Mouse (Mus musculus) retina, embryonic 14.5 days (tissue): ENCODE measurements around the gene Rnps1.
"Not testable (repeated sequence)": the region's sequence is repeated elsewhere in the genome, so short reads cannot be mapped to it uniquely, and the experiment has no call there.

Experiments used
- DNase-seq: peaks from one replicate; pipeline ENCODE4 v3.0.0-alpha.2; 2015; ENCODE audit warnings: low spot score

Gene Rnps1

GRCm38 (mm10) chr17:24429201-24429983 lies 15.0 kb downstream of the Rnps1 start:
- no peak for DNase-seq

- DNase-seq: peak; percentile 83
These were observed 22.7 kb downstream of the Rnps1 start for GRCm38 (mm10) chr17:24437016-24437415.

DNA sequence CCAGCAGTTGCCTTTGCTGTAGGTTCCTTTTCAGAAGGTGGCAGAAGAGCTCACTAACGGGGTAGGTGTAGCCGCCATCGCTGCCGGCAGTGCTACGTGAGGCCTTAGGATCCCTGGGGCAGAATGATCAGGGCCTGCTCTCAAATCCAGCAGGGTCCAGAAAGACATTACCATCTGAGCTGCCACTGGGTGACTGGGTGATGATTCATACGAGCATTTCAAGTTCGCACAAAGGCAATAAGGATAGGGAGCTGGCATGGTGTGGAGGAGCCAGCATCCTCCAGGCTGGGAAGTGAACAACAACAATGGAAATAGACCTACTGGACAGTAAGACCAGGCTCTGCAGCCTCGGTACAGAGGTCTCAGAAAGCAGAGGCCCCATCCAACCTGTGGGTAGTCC lies 26.0 kb downstream of the Rnps1 start:
- DNase-seq: no peak

GRCm38 (mm10) chr17:24441148-24441547 lies 26.8 kb downstream of the Rnps1 start:
- peak; percentile 37 for DNase-seq

GRCm38 (mm10) chr17:24442107-24442506 lies 27.7 kb downstream of the Rnps1 start:
- no peak for DNase-seq

GRCm38 (mm10) chr17:24442632-24443155 lies 28.3 kb downstream of the Rnps1 start, which contains the start of gene Dnase1l2:
Gene Dnase1l2, minus strand, starts transcription at chr17:24443105.
- no peak for DNase-seq

- DNase-seq: no peak
These were observed 29.0 kb downstream of the Rnps1 start for GRCm38 (mm10) chr17:24443409-24443808.

- DNase-seq: no peak
These were observed 32.2 kb downstream of the Rnps1 start for GRCm38 (mm10) chr17:24446590-24446989.

- no peak for DNase-seq
These were observed 35.1 kb downstream of the Rnps1 start for GRCm38 (mm10) chr17:24449507-24449906.

- DNase-seq: no peak
These were observed 36.9 kb downstream of the Rnps1 start for GRCm38 (mm10) chr17:24451220-24451619.

DNA sequence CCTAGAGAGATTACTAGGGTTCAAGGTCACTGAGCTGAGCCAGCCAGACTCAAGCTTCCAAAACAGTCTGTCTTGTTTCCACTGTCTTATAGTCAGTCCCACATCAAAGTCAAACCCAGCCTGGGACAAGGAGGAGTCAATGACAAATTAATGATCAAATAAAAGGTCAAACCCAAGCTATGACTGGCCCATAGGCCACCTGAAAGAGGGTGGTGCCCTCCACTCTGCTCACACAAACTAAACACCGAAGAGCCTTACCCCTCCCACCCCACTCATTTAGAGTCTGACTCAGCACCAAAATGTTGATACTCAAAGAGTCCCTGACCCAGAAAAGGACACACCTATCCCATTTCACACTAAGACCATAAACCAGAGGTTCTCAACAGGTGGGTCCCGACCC lies 39.0 kb downstream of the Rnps1 start:
- DNase-seq: no peak

GRCm38 (mm10) chr17:24454218-24454755 lies 39.9 kb downstream of the Rnps1 start:
- no peak for DNase-seq

GRCm38 (mm10) chr17:24454756-24455522 lies 40.6 kb downstream of the Rnps1 start:
- peak; percentile 99 for DNase-seq

DNA sequence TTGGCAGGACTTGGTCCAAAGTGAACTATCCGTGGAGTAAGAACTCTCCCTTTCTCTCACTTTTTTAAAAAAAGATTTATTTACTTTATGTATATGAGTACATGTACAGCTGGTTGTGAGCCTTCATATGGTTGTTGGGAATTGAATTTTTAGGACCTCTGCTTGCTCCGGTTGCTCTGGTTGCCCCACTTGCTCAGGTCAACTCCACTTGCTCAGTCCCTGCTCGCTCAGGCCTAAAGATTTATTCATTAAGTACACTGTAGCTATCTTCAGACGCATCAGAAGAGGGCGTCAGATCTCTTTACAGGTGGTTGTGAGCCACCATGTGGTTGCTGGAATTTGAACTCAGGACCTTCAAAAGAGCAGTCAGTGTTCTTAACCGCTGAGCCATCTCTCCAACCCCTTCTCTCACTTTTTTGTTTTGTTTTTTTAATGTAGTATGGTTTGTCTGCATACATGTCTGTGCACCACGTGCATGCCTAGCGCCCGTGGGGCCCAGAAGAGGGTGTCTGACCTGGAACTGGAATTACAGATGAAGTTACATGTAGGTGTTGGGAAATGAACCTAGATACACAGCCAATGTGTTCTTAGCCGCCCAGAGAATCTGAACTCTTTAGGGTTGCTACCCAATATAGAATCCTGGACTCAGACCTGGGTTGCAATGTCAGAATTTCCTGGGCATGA lies 41.3 kb downstream of the Rnps1 start:
- DNase-seq: not testable (repeated sequence)

GRCm38 (mm10) chr17:24461580-24461979 lies 47.2 kb downstream of the Rnps1 start:
- DNase-seq: peak; percentile 78

DNA sequence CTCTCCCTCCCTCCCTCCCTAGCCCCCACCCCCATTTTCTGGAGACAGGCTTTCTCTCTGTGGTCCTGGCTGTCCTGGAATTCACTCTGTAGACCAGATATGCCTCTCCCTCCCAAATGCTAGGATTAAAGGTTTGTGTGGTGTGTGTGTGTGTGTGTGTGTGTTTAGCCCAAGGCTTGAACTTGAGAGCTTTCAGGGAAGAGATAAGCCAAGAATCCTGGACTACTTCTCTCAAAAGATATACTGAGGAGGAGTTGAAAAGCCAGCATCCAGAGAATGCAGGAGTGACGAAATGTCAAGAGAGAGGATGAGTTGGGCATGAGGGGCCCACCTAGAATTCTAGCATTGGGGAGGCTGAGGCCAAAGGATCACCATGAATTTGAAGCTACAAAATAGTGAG lies 48.6 kb downstream of the Rnps1 start:
- DNase-seq: no peak

DNA sequence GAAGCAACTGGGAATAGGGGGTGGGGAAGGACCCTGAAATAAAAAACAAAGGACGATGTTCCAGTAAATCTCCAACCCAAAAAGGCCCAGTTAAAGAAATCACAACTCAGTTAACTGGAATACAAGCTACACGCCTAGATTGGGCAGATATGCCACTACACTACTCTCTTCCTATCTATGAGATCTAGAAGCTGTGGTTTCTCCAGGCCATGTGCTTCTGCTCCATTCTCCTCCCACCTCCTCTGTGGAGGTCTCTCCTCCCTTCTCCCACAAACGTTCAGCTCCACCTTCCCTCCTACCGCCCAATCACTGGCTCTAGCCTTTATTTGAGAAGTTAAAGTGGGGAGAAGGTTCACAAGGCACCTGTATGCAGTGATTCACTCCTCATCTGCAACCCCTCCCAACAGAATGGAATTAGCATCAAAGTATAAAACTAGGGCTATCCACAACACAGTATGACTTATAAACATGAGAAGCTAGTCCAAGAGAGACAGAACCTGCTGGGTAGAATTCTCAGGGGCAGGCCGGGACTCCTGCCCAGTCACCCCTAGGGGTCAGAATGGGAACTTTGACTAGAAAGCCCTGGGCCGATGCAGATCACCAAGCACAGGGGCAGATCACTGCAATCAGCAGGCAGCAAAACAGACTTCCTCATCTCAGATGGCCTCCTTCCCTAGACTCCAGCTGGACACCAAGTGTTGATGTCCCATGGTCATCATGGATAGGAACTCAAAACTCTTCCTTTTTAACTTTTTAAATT lies 49.2 kb downstream of the Rnps1 start:
- peak; percentile 57 for DNase-seq

GRCm38 (mm10) chr17:24468636-24469246 lies 54.4 kb downstream of the Rnps1 start:
- no peak for DNase-seq

GRCm38 (mm10) chr17:24469336-24469909 lies 55.1 kb downstream of the Rnps1 start:
- no peak for DNase-seq

GRCm38 (mm10) chr17:24469910-24470602 lies 55.7 kb downstream of the Rnps1 start, which contains the start of the genes E4f1 and Pgp:
Gene E4f1, minus strand, starts transcription at chr17:24470313.
Gene Pgp, plus strand, starts transcription at chr17:24470392.
- peak; percentile 98 for DNase-seq
